Mouse (Mus musculus) thymus, adult 2 months (tissue): ENCODE data around the gene Olfr353.

Experiments used
- CTCF ChIP-seq: fragments of 200-500 bp; IDR thresholded peaks from 2 replicates; pipeline ENCODE4 v1.5.1; 2012; ENCODE audit warnings: mild to moderate bottlenecking, control low read depth, low read length, moderate library complexity, borderline replicate concordance; ENCODE audit not compliant: control insufficient read depth, poor library complexity, insufficient read depth; ENCODE audit errors: extremely low read depth
- POLR2A ChIP-seq: fragments of 200-500 bp; IDR thresholded peaks from 2 replicates; pipeline ENCODE4 v1.6.1; 2012; ENCODE audit warnings: mild to moderate bottlenecking, low read length, control low read depth, moderate library complexity; ENCODE audit not compliant: control insufficient read depth, poor library complexity, insufficient read depth; ENCODE audit errors: extremely low read depth

GRCm38 (mm10) chr2:36862560-36862959 lies 30.2 kb downstream of the Olfr353 start, which contains the start of gene Olfr351:
- no peak for TF ChIP-seq CTCF
- no peak for TF ChIP-seq POLR2A
